Mouse (Mus musculus) lung, embryonic 14.5 days (tissue): Measurements from ENCODE around the gene Mrgprh. TPM values are rescaled to one million over a fixed set of nuclear protein-coding genes. Genes with fewer than 3 reads are reported as not detected.
A peak's percentile ranks its signal among the peaks of the same experiment; 100 is the strongest.

Source experiments
- ATAC-seq: fragments of 200-750 bp; cut with Nextera tagmentation; 2 replicates; pipeline ENCODE4 v1.8.0; 2017; ENCODE audit warnings: mild to moderate bottlenecking, moderate TSS enrichment, moderate library complexity; ENCODE audit not compliant: insufficient read depth
- DNase-seq: peaks from one replicate; pipeline ENCODE4 v3.0.0-alpha.2; 2015
- H3K27ac ChIP-seq: fragments of 300-500 bp; sonication (generic); 2 replicates; pipeline ENCODE4 v1.5.1; 2014; ENCODE audit warnings: low read depth, mild to moderate bottlenecking, moderate library complexity
- H3K27me3 ChIP-seq: fragments of 300-500 bp; sonication (generic); 2 replicates; pipeline ENCODE4 v1.6.1; 2014; ENCODE audit warnings: low read length, control low read depth; ENCODE audit not compliant: insufficient read depth
- H3K36me3 ChIP-seq: fragments of 300-500 bp; sonication (generic); 2 replicates; pipeline ENCODE4 v1.6.1; 2014; ENCODE audit warnings: control low read depth; ENCODE audit not compliant: insufficient read depth
- H3K4me1 ChIP-seq: fragments of 300-500 bp; sonication (generic); 2 replicates; pipeline ENCODE4 v1.6.1; 2014; ENCODE audit warnings: antibody characterized with exemption, control low read depth; ENCODE audit not compliant: insufficient read depth
- H3K4me2 ChIP-seq: fragments of 300-500 bp; sonication (generic); 2 replicates; pipeline ENCODE4 v1.6.1; 2014; ENCODE audit warnings: mild to moderate bottlenecking
- H3K4me3 ChIP-seq: fragments of 300-500 bp; sonication (generic); 2 replicates; pipeline ENCODE4 v1.5.1; 2014; ENCODE audit warnings: low read depth, low read length
- H3K9ac ChIP-seq: fragments of 300-500 bp; sonication (generic); 2 replicates; pipeline ENCODE4 v1.6.1; 2014
- H3K9me3 ChIP-seq: fragments of 300-500 bp; sonication (generic); 2 replicates; pipeline ENCODE4 v1.6.1; 2016; ENCODE audit warnings: low read depth, low read length, control low read depth
- CTCF ChIP-seq: IDR thresholded peaks from 2 replicates; pipeline ENCODE4 v1.5.1; 2016; ENCODE audit warnings: antibody characterized with exemption, low read depth
- WGBS: fragments of 180-500 bp; shearing (Covaris S2); extraction: QIAGEN DNeasy Blood & Tissue Kit; methylation state at CpG from one replicate; pipeline ENCODE4 v1.1.7; 2014; 5-methylcytosine and 5-hydroxymethylcytosine counted together
- polyA plus RNA-seq: library from polyadenylated mRNA; unstranded; fragments of >200 nt; fragmentation: Nextera tagmentation; extraction: Ambion mirVana; gene quantifications from 2 replicates; pipeline ENCODE4 v1.2.1, GENCODE M21; 2014

The Mrgprh gene
- polyA plus RNA-seq, 1 experiment from 2014 or later = not detected

DNA sequence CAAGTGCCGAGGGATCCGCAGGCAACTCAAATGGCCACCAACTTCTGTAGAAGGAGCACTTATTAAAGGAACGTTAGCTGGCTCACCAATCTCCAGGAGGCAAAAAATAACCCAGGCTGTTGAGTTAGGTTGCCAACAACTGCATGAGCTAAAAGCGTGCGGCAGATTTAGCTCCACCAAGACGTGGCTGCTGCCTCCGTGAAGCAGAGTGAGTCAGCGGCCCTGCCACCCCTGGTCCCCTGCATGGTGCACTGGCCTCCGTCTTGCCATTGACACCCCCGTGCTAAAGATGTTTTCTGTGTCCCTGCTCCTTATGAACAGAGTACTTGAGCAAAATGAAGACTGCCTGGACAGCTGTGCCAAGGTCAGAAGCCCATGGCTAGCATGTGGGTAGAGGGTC, 9.0 kb upstream of the Mrgprh start:
- H3K4me2 ChIP-seq = no peak overlapping the region
- H3K9me3 ChIP-seq = no peaks in the 10 kb centered on the region
- no peaks in the 10 kb centered on the region for H3K27me3 ChIP-seq
- no peak for TF ChIP-seq CTCF
- no peak overlapping the region for H3K27ac ChIP-seq
- no peak for DNase-seq
- no peak for ATAC-seq
- WGBS = 82% methylated on average over 10 of the region's 10 CpGs
- no peaks in the 10 kb centered on the region for H3K36me3 ChIP-seq
- 0 out of 2 replicates have a peak, but pooled peaks cover 2% of the 10 kb centered on the region for H3K4me1 ChIP-seq
- no peak overlapping the region for H3K9ac ChIP-seq
- no peak overlapping the region for H3K4me3 ChIP-seq

- Histone ChIP-seq H3K36me3 (no peaks in the 10 kb centered on the region), H3K4me2 (no peak within 1 kb of the TSS), H3K4me3 (no peak within 1 kb of the TSS), H3K27me3 (no peaks in the 10 kb centered on the region), H3K27ac (no peak within 1 kb of the TSS), H3K9me3 (no peaks in the 10 kb centered on the region), H3K4me1 (0 out of 2 replicates have a peak, but pooled peaks cover 2% of the 10 kb centered on the region), H3K9ac (no peak within 1 kb of the TSS)
- DNase-seq = no peak
- TF ChIP-seq CTCF = no peak
- ATAC-seq = no peak
- WGBS = 20% methylated on average over 2 of the region's 2 CpGs
These were observed 7.8 kb upstream of the Mrgprh start, which contains the start of gene Mas1 for GRCm38 (mm10) chr17:12868043-12868442. Mas1 (minus strand) TSS chr17:12868143.

DNA sequence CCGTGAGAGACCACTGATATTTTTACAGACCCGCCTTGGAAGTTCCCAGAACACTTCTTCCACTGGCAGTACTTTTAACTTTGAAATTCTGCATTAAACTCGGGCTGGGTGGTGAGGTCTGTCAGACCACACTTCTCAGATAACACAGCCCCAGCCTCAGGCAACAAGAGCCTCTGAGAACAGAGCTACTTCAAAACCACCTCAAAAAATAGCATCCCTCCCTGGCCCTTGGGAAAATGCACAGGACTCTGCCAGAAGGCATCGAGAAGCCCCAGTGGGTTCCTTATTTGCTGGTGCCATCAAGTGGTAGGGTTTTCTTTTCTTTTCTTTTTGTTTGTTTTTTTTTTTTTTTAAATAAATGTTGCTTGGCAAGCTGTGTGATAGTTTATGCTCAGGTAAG, 7.2 kb upstream of the Mrgprh start:
- no peak for TF ChIP-seq CTCF
- no peak overlapping the region for H3K27ac ChIP-seq

DNA sequence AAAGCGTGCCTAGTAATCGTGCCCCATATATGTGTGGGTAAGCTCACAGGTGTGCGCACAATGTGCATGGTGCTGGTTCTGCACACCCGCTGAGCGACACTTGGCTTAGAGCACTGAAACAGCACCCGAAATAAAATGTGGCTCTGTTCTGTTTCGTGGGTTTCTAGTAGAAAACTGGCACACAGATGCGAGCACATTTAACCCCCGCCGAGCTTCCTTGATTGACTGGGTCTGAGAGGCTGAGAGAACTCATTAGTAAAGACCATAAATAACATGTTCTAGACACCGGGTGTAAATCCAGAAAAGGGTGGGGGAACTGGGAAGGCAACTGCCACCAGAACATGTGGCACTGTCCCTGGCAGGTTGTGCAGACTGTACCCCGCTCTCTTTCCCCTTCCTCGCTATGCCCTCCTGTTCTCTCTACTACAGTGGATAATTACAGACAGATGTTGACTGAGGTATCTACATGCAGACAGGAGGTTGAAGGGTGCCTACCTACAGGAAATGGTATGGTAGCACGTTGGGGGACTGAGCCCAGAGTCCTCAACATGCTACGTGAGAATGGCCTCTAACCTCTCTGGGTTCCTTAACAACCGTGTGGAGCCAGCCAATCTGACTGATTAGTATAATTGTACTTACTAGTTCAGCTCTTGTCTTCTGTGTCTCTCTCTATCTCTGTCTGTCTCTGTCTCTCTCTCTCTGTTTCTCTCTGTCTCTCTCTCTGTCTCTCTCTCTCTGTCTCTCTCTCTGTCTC, 3.4 kb upstream of the Mrgprh start:
- H3K9ac ChIP-seq = no peak overlapping the region
- H3K36me3 ChIP-seq = no peaks in the 10 kb centered on the region
- H3K27me3 ChIP-seq = no peaks in the 10 kb centered on the region
- no peak overlapping the region for H3K4me2 ChIP-seq
- WGBS = 67% methylated on average over 16 of the region's 16 CpGs
- H3K9me3 ChIP-seq = no peaks in the 10 kb centered on the region
- H3K4me3 ChIP-seq = no peak overlapping the region
- no peak for TF ChIP-seq CTCF
- DNase-seq (no peak), ATAC-seq (no peak)
- no peak overlapping the region for H3K27ac ChIP-seq
- no peaks in the 10 kb centered on the region for H3K4me1 ChIP-seq

More for the DNA sequence above, 7.2 kb upstream of the Mrgprh start:
- H3K4me3 ChIP-seq = no peak overlapping the region
- H3K27me3 ChIP-seq = no peaks in the 10 kb centered on the region
- 0 out of 2 replicates have a peak, but pooled peaks cover 2% of the 10 kb centered on the region for H3K4me1 ChIP-seq
- no peak overlapping the region for H3K4me2 ChIP-seq
- no peaks in the 10 kb centered on the region for H3K36me3 ChIP-seq
- no peaks in the 10 kb centered on the region for H3K9me3 ChIP-seq
- no peak for ATAC-seq
- DNase-seq = no peak
- 10% methylated on average over 4 of the region's 4 CpGs for WGBS
- H3K9ac ChIP-seq = no peak overlapping the region

DNA sequence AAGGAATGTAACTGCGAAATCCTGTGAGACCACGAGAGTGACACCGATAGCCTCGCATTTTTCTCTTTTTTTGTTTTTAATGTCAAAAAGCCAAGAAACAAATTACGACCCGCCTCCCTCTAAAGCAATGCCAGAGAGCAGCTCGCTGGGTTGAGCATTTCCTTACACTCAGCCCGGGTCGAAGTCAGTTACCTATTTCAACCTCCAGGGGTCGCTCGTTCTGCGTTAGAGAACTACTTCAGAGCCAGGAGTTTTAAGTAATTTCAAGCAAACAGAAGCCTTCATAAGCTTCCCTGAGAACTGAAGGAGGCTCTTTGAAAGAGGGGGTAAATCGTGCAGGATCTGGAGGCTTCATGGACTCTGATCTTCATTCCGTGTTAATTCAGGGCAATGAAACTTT, 4.3 kb downstream of the Mrgprh start:
- peak; percentile 86 for ATAC-seq
- Histone ChIP-seq H3K4me1 (no peaks in the 10 kb centered on the region), H3K36me3 (no peaks in the 10 kb centered on the region), H3K4me3 (peak overlapping the region; percentile 8; the same call in 1 of the 2 replicates), H3K4me2 (peak overlapping the region; percentile 56), H3K9ac (0 out of 2 replicates have a peak overlapping the region, but pooled peaks have one; percentile 20), H3K27ac (no peak overlapping the region), H3K27me3 (no peaks in the 10 kb centered on the region), H3K9me3 (no peaks in the 10 kb centered on the region)
- TF ChIP-seq CTCF = peak; percentile 86
- WGBS = 2% methylated on average over 14 of the region's 14 CpGs
- peak; percentile 98 for DNase-seq

GRCm38 (mm10) chr17:12881216-12881615, 5.4 kb downstream of the Mrgprh start:
- DNase-seq = peak; percentile 12
- H3K27ac ChIP-seq = no peak overlapping the region
- no peak for ATAC-seq
- no peak overlapping the region for H3K9ac ChIP-seq
- no peaks in the 10 kb centered on the region for H3K4me1 ChIP-seq
- no peak overlapping the region for H3K4me3 ChIP-seq
- no peaks in the 10 kb centered on the region for H3K27me3 ChIP-seq
- no peak overlapping the region for H3K4me2 ChIP-seq
- 0 out of 2 replicates have a peak, but pooled peaks have one; percentile 5 for TF ChIP-seq CTCF
- H3K9me3 ChIP-seq = no peaks in the 10 kb centered on the region
- WGBS = 72% methylated on average over 1 of the region's 1 CpGs
- no peaks in the 10 kb centered on the region for H3K36me3 ChIP-seq

GRCm38 (mm10) chr17:12886620-12887019, 10.8 kb downstream of the Mrgprh start:
- TF ChIP-seq CTCF = no peak
- H3K4me3 ChIP-seq = no peak overlapping the region
- 32% methylated on average over 6 of the region's 6 CpGs for WGBS
- no peak for DNase-seq
- no peaks in the 10 kb centered on the region; the same call in 1 of the 2 replicates for H3K36me3 ChIP-seq
- H3K27me3 ChIP-seq = no peaks in the 10 kb centered on the region
- ATAC-seq = no peak; the same call in 1 of the 2 replicates
- H3K27ac ChIP-seq = no peak overlapping the region
- H3K9me3 ChIP-seq = no peaks in the 10 kb centered on the region
- no peak overlapping the region for H3K9ac ChIP-seq
- no peak overlapping the region for H3K4me2 ChIP-seq
- no peaks in the 10 kb centered on the region for H3K4me1 ChIP-seq
